Mouse (Mus musculus): Measurements from ENCODE around the gene Cryba4.

DNA sequence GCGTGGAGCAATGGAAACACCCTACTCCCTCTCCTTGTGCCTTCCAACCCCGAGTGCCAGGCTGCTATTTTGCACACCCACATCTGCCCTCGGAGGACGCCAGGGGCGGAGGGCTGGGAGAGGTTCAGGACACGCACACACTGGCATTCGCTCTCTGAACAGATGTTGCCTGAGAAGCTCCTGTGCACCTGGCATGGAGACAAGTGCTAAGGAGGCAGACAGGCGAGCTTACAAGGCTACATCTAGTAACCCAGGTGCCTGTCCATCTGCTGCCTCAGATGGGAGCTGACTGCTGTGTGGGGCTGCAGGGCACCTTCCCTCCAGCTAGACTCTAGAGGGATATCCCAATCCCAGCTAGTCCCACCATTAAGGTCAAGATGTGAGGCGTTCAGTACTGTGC lies 4.1 kb upstream of the Cryba4 start:
- TF ChIP-seq GATA1 (IDR thresholded peaks at IDR 0.05; ENCODE audit: borderline replicate concordance, low read length) (no peak), FLI1 (IDR thresholded peaks at IDR 0.05; ENCODE audit: low read length) (no peak)
